Mouse (Mus musculus): ENCODE measurements at regions not wholly inside any gene's neighbourhood (a gene's known extent, or its start where the extent isn't known, plus 50 kb on each side); places are given as distances from the start of the nearest gene placed in this dataset.

DNA sequence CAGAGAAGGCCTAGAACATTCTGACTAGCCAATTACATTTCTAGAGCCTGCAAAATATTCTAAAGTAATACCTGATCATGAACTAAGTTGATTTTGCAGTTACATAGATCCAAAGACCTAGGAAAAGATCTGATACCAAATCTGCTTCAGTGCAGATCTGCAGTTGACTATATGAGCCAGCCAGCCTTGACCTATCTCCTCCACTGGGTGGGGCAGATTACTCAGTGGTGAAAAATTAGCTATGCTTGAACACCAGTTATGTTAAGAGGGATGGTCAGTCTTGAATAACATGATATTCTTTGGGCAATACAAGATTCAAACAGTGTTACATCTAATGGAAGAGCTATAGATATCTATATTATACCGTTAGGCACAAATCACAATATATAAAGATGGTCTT is 269.0 kb downstream of the Gm11361 start:
- no peak for DNase-seq (ENCODE audit: low spot score in 2 of 2)

GRCm38 (mm10) chr13:28524411-28524810 is 267.1 kb downstream of the Gm11361 start:
- DNase-seq (ENCODE audit: low spot score in 2 of 2) = no peak

DNA sequence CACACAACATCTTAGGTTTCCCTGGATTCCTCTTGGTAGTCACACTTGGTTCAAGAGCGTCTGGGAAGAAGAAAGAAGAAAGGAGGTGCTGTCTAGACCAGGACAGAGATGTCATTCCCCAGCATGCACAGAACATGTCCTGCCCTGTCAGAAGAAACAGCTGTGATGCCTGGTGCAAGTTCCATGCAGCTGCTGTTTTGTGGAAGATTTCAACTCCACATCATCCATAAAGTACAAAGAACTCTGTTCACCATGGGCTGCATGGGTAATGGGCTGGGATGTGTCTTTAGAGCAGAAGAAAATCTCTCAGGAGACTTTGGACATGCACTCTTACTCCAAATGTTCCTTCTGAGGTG is 262.8 kb downstream of the Gm11361 start:
- DNase-seq (ENCODE audit: low spot score in 2 of 2) = no peak

- DNase-seq (ENCODE audit: low spot score in 2 of 2) = no peak
Measured at GRCm38 (mm10) chr13:28519383-28520126, 262.2 kb downstream of the Gm11361 start.

- no peak for DNase-seq (ENCODE audit: low spot score in 2 of 2)
Measured at GRCm38 (mm10) chr13:28517161-28517560, 259.8 kb downstream of the Gm11361 start.

GRCm38 (mm10) chr13:28516636-28517035 is 259.3 kb downstream of the Gm11361 start:
- DNase-seq (ENCODE audit: low spot score in 2 of 2) = no peak

DNA sequence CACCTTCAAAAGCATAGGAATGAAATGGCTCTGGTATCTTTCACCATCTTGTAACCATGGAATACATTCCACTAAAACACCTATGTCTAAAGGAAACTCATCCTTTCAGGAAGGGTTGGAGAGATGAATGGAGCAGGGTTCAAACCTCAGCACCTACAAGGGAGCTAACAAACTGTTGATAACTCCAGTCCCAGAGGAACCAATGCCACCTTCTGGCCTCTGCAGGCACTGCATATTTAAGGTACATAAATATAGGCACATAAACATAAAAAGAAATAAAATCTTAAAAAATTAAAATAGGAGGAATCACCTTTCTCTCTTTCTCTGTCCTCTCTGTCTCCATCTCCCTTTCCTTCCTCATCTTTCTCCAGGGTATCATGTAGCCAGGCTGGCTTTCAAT is 256.9 kb downstream of the Gm11361 start:
- DNase-seq (ENCODE audit: low spot score in 2 of 2) = no peak

GRCm38 (mm10) chr13:28513336-28513735 is 256.0 kb downstream of the Gm11361 start:
- no peak for DNase-seq (ENCODE audit: low spot score in 2 of 2)

GRCm38 (mm10) chr13:28512573-28513334 is 255.4 kb downstream of the Gm11361 start:
- DNase-seq (ENCODE audit: low spot score in 2 of 2) = no peak

GRCm38 (mm10) chr13:28508184-28508583 is 250.9 kb downstream of the Gm11361 start:
- no peak for DNase-seq (ENCODE audit: low spot score in 2 of 2)

DNA sequence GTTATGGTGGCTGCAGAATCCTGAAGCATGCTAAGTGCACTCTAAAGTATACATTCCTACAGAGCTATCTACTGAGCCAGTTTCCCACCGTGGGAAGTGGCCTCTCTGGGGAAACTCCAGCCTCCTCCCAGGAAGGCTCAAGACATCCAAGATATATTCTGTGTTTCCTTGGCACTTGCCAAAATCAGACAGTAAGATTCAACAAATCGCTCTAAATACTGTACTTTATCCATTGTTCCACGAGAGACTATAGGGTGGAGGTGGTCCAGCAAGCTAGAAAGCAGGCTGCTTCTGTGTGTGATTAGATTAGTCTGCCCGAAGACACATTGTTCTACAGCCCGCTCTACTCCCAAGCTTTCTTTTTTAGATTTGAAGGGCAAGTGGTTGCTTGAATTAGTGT is 250.5 kb downstream of the Gm11361 start:
- DNase-seq (ENCODE audit: low spot score in 2 of 2) = no peak

DNA sequence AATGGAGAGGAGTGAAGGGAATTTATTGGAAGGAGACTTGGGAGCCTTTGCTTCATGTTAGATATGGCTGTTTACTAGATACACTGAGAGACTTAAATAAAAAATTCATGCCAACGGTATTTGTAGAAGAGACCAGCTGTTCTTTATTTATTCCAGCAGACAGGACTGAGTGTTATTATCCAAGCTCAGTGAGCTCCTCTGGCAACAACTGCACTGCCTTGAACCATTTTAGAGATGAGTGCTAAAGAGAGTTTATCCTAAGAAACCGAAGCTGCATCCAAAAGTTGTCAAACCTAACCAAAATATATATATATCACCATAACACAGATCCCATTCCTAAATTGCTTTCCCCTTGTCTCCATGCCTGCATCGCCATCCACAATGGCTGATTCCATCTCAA is 247.0 kb downstream of the Gm11361 start:
- DNase-seq (ENCODE audit: low spot score in 2 of 2) = no peak

DNA sequence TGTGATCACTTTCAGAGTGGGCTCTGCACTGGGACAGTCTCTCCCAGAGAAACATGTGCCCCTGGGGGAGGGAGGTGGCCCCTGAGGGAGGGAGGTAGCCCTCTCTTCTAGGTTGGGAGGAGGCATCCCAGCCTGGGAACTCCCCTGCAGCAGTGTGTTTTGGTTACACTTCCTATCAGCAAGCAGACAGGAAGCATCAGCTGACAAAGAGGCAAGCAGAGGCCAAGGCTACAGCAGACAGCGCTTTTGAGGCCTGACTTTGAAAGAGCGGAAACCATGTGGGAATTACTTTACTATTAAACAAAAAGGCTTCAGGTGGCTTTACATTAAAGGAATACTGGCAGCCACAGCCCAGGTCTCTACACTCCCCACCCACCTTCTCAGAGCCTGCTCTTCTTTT is 244.8 kb downstream of the Gm11361 start:
- no peak for DNase-seq (ENCODE audit: low spot score in 2 of 2)

- DNase-seq (ENCODE audit: low spot score in 2 of 2) = no peak
Measured at GRCm38 (mm10) chr13:28500697-28501096, 243.4 kb downstream of the Gm11361 start.

- no peak for DNase-seq (ENCODE audit: low spot score in 2 of 2)
Measured at GRCm38 (mm10) chr13:28497483-28497882, 240.2 kb downstream of the Gm11361 start.

- no peak for DNase-seq (ENCODE audit: low spot score in 2 of 2)
Measured at GRCm38 (mm10) chr13:28492015-28492414, 234.7 kb downstream of the Gm11361 start.

DNA sequence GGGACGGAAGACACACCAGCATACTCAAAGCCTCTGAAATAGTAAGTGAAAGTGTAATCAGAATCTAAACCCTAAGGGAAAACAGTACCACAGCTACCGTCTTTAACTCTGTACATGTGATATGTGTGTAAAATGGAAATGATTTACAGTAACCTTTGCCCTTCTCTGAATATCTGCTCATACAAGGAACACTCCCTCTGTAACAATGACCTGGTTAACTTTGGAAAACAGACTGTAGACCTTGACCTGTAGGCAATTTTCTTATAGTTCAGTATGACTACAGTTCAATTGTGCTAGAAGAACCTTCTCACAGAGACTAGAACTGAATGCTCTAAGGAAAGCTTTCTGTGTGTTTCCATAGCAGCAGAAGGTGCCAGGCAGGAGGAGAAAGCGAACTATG is 226.4 kb downstream of the Gm11361 start:
- DNase-seq (ENCODE audit: low spot score in 2 of 2) = no peak

DNA sequence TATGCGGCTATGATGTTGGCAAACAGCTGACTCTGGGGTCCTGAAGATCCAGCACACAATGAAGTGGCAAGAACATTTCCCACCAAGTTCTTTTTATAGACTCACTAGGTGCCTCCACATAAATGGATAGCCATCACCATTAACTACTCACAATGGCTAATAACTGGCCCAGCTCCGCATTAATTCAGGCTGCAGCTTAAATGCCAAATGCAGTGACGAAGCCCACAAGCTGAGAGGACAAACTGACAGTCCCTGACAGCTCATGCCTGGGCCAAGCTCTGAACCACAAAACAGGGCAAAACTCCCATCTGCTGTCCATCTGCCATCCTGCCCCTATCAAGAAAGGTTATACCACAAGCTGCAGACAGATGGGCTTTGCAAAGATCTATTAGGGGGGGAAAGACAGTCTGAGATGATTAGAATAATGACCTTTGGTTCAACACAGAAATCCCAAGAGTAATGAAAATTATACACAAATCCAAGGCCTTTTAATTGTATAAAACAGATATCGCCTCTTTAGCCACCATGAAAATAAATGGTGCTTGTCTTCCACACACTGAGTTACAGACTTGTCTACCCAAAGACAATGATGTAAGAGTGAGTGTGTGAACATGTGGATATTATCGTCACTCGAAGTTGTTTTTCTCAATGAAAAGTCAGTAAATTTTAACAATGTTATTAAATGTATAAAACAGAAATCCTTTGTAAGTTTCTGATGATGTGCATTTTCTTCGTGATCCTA is 224.1 kb downstream of the Gm11361 start:
- DNase-seq (ENCODE audit: low spot score in 2 of 2) = no peak

- DNase-seq (ENCODE audit: low spot score in 2 of 2) = no peak
Measured at GRCm38 (mm10) chr13:28466151-28466550, 208.8 kb downstream of the Gm11361 start.

- DNase-seq (ENCODE audit: low spot score in 2 of 2) = no peak
Measured at GRCm38 (mm10) chr13:28465187-28465880, 208.0 kb downstream of the Gm11361 start.

GRCm38 (mm10) chr13:28461281-28461680 is 204.0 kb downstream of the Gm11361 start:
- DNase-seq (ENCODE audit: low spot score in 2 of 2) = no peak

GRCm38 (mm10) chr13:28457403-28457802 is 200.1 kb downstream of the Gm11361 start:
- no peak for DNase-seq (ENCODE audit: low spot score in 2 of 2)
